Mouse (Mus musculus) hematopoietic stem cell, adult 5-6 weeks (primary cell): ENCODE results near the gene Col6a4. TPM values are rescaled to one million over a fixed set of nuclear protein-coding genes. Genes with fewer than 3 reads are reported as not detected.

Experiments used
- ATAC-seq, 2 experiments: fragments of 125-278 bp in 1 of 2; replicated peaks in 1 of 2; 2 replicates each; pipeline ENCODE4 v1.8.0; 2016 to 2017; ENCODE audit warnings: inconsistent platforms in 2 of 2, mild to moderate bottlenecking in 2 of 2, moderate number of reproducible peaks in 2 of 2, low read depth in 1 of 2, moderate TSS enrichment in 1 of 2; ENCODE audit not compliant: low FRiP score in 2 of 2, poor library complexity in 2 of 2, severe bottlenecking in 2 of 2, insufficient read depth in 1 of 2, low TSS enrichment in 1 of 2
- total RNA-seq: library from RNA; stranded (forward); fragments of 172-1452, 232-1000 nt; gene quantifications from 2 replicates; pipeline ENCODE4 v1.2.3, GENCODE M21; 2017

Gene Col6a4
- total RNA-seq, 1 experiment from 2014 or later = not detected

- no peak for ATAC-seq
These were observed 15.1 kb downstream of the Col6a4 start for GRCm38 (mm10) chr9:106081528-106081927.

GRCm38 (mm10) chr9:106080261-106081033 is 16.1 kb downstream of the Col6a4 start:
- ATAC-seq = peak; percentile 42 to 75; a peak in 3 of 4 replicates

GRCm38 (mm10) chr9:106077953-106078352 is 18.6 kb downstream of the Col6a4 start:
- ATAC-seq = no peak

- ATAC-seq = no peak
These were observed 20.3 kb downstream of the Col6a4 start for GRCm38 (mm10) chr9:106076234-106076633.

GRCm38 (mm10) chr9:106073956-106074355 is 22.6 kb downstream of the Col6a4 start:
- ATAC-seq = no peak

GRCm38 (mm10) chr9:106071651-106072050 is 24.9 kb downstream of the Col6a4 start:
- ATAC-seq = no peak

- no peak for ATAC-seq
These were observed 43.1 kb downstream of the Col6a4 start for GRCm38 (mm10) chr9:106053446-106053845.

- no peak for ATAC-seq
These were observed 52.6 kb downstream of the Col6a4 start for GRCm38 (mm10) chr9:106043921-106044503.

- ATAC-seq = no peak
These were observed 56.5 kb downstream of the Col6a4 start for GRCm38 (mm10) chr9:106039915-106040659.

- ATAC-seq = no peak
These were observed 57.3 kb downstream of the Col6a4 start for GRCm38 (mm10) chr9:106039276-106039675.

- ATAC-seq = no peak
These were observed 57.7 kb downstream of the Col6a4 start for GRCm38 (mm10) chr9:106038865-106039264.

GRCm38 (mm10) chr9:106015666-106016065 is 80.9 kb downstream of the Col6a4 start:
- ATAC-seq = no peak

- ATAC-seq = no peak
These were observed 83.4 kb downstream of the Col6a4 start for GRCm38 (mm10) chr9:106013139-106013538.

- ATAC-seq = no peak
These were observed 98.6 kb downstream of the Col6a4 start for GRCm38 (mm10) chr9:105997955-105998354.

GRCm38 (mm10) chr9:105992425-105992824 is 104.2 kb downstream of the Col6a4 start:
- no peak for ATAC-seq

- no peak for ATAC-seq
These were observed 106.5 kb downstream of the Col6a4 start for GRCm38 (mm10) chr9:105990099-105990498.

- no peak for ATAC-seq
These were observed 107.1 kb downstream of the Col6a4 start for GRCm38 (mm10) chr9:105989468-105989867.

- ATAC-seq = peak; percentile 42 to 53; a peak in 2 of 4 replicates
These were observed 108.5 kb downstream of the Col6a4 start for GRCm38 (mm10) chr9:105988096-105988495.
